Mouse (Mus musculus) heart, embryonic 12.5 days (tissue): ENCODE data around the gene Batf3. TPM values are rescaled to one million over a fixed set of nuclear protein-coding genes. Genes with fewer than 3 reads are reported as not detected.

ENCODE experiments used
- ATAC-seq: fragments of 200-750 bp; cut with Nextera tagmentation; 2 replicates; pipeline ENCODE4 v1.8.0; 2017; ENCODE audit warnings: moderate TSS enrichment, moderate library complexity; ENCODE audit not compliant: insufficient number of reproducible peaks, low FRiP score
- H3K27ac ChIP-seq: fragments of 300-500 bp; sonication (generic); 2 replicates; pipeline ENCODE4 v1.5.1; 2016; ENCODE audit warnings: mild to moderate bottlenecking, moderate library complexity; ENCODE audit not compliant: poor library complexity, severe bottlenecking
- H3K27me3 ChIP-seq: fragments of 300-500 bp; sonication (generic); replicated peaks from 2 replicates; pipeline ENCODE4 v1.6.1; 2016; ENCODE audit warnings: mild to moderate bottlenecking, moderate library complexity
- H3K36me3 ChIP-seq: fragments of 300-500 bp; sonication (generic); 2 replicates; pipeline ENCODE4 v1.6.1; 2016; ENCODE audit warnings: mild to moderate bottlenecking, moderate library complexity
- H3K4me1 ChIP-seq: fragments of 300-500 bp; sonication (generic); replicated peaks from 2 replicates; pipeline ENCODE4 v1.6.1; 2016; ENCODE audit warnings: mild to moderate bottlenecking
- H3K4me2 ChIP-seq: fragments of 300-500 bp; sonication (generic); 2 replicates; pipeline ENCODE4 v1.6.1; 2016; ENCODE audit warnings: mild to moderate bottlenecking, moderate library complexity
- H3K4me3 ChIP-seq: fragments of 300-500 bp; sonication (generic); 2 replicates; pipeline ENCODE4 v1.5.1; 2016; ENCODE audit warnings: mild to moderate bottlenecking
- H3K9ac ChIP-seq: fragments of 300-500 bp; sonication (generic); 2 replicates; pipeline ENCODE4 v1.6.1; 2016; ENCODE audit warnings: mild to moderate bottlenecking, moderate library complexity
- H3K9me3 ChIP-seq: fragments of 300-500 bp; sonication (generic); replicated peaks from 2 replicates; pipeline ENCODE4 v1.6.1; 2016; ENCODE audit warnings: mild to moderate bottlenecking, moderate library complexity
- WGBS: fragments of 180-500 bp; shearing (Covaris S2); methylation state at CpG from one replicate; pipeline ENCODE4 v1.1.7; 2016; 5-methylcytosine and 5-hydroxymethylcytosine counted together
- polyA plus RNA-seq: library from polyadenylated mRNA; unstranded; fragments of >200 nt; fragmentation: Nextera tagmentation; extraction: Ambion mirVana; gene quantifications from 2 replicates; pipeline ENCODE4 v1.2.1, GENCODE M21; 2016

Gene Batf3
- polyA plus RNA-seq, 1 experiment from 2014 or later, result 4.8 TPM

GRCm38 (mm10) chr1:191107306-191107705 lies 9.7 kb downstream of the Batf3 start:
- H3K27me3 ChIP-seq, result no peaks in the 10 kb centered on the region
- H3K27ac ChIP-seq, result no peak overlapping the region
- H3K4me2 ChIP-seq, result no peak overlapping the region
- no peaks in the 10 kb centered on the region for H3K36me3 ChIP-seq
- 61% methylated on average over 10 of the region's 10 CpGs for WGBS
- H3K4me3 ChIP-seq, result no peak overlapping the region
- H3K4me1 ChIP-seq, result peaks cover 20% of the 10 kb centered on the region
- no peaks in the 10 kb centered on the region for H3K9me3 ChIP-seq
- no peak overlapping the region for H3K9ac ChIP-seq
- ATAC-seq, result no peak

GRCm38 (mm10) chr1:191109907-191110306 lies 12.3 kb downstream of the Batf3 start:
- no peaks in the 10 kb centered on the region for H3K36me3 ChIP-seq
- H3K4me3 ChIP-seq, result no peak overlapping the region
- 84% methylated on average over 9 of the region's 9 CpGs for WGBS
- H3K9ac ChIP-seq, result no peak overlapping the region
- H3K27ac ChIP-seq, result no peak overlapping the region
- no peaks in the 10 kb centered on the region for H3K27me3 ChIP-seq
- H3K4me2 ChIP-seq, result no peak overlapping the region
- peaks cover 23% of the 10 kb centered on the region for H3K4me1 ChIP-seq
- ATAC-seq, result no peak
- H3K9me3 ChIP-seq, result no peaks in the 10 kb centered on the region

GRCm38 (mm10) chr1:191111146-191111545 lies 13.5 kb downstream of the Batf3 start:
- Histone ChIP-seq H3K27ac (no peak overlapping the region), H3K4me3 (no peak overlapping the region), H3K9me3 (no peaks in the 10 kb centered on the region), H3K36me3 (no peaks in the 10 kb centered on the region), H3K27me3 (no peaks in the 10 kb centered on the region), H3K4me1 (peaks cover 30% of the 10 kb centered on the region), H3K4me2 (no peak overlapping the region), H3K9ac (0 out of 2 replicates have a peak overlapping the region, but pooled peaks have one; percentile 8)
- 0 out of 2 replicates have a peak, but pooled peaks have one; percentile 22 for ATAC-seq
- 43% methylated on average over 8 of the region's 8 CpGs for WGBS

DNA sequence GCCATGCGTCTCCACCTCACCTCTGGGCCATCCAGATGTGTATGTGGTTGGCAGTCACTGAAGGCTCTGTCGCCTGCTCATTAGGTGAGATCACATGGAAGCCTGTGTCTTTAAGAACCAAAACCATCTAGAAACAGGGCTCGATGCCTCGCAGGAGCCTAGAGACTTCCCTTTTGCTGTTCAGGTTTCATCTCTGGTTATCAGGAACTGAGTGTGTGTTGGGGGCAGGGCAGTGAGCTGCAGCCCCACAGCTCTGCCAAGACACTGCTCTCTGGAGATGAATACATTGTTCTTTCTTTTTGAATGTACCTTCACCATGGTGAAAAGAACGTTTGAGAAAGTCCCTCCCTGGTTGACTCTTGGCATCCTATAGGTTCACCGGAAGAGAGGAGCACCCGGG lies 17.2 kb downstream of the Batf3 start:
- H3K27ac ChIP-seq, result no peak overlapping the region
- no peaks in the 10 kb centered on the region for H3K27me3 ChIP-seq
- H3K4me3 ChIP-seq, result no peak overlapping the region
- no peaks in the 10 kb centered on the region for H3K9me3 ChIP-seq
- H3K9ac ChIP-seq, result no peak overlapping the region
- ATAC-seq, result no peak
- 57% methylated on average over 7 of the region's 7 CpGs for WGBS
- H3K4me2 ChIP-seq, result no peak overlapping the region
- H3K4me1 ChIP-seq, result peaks cover 31% of the 10 kb centered on the region
- no peaks in the 10 kb centered on the region for H3K36me3 ChIP-seq

GRCm38 (mm10) chr1:191115514-191116238 lies 18.0 kb downstream of the Batf3 start:
- Histone ChIP-seq H3K4me2 (no peak overlapping the region), H3K36me3 (no peaks in the 10 kb centered on the region), H3K27me3 (no peaks in the 10 kb centered on the region), H3K27ac (no peak overlapping the region), H3K9ac (no peak overlapping the region), H3K4me3 (no peak overlapping the region), H3K9me3 (no peaks in the 10 kb centered on the region), H3K4me1 (peaks cover 28% of the 10 kb centered on the region)
- 65% methylated on average over 11 of the region's 11 CpGs for WGBS
- ATAC-seq, result no peak

DNA sequence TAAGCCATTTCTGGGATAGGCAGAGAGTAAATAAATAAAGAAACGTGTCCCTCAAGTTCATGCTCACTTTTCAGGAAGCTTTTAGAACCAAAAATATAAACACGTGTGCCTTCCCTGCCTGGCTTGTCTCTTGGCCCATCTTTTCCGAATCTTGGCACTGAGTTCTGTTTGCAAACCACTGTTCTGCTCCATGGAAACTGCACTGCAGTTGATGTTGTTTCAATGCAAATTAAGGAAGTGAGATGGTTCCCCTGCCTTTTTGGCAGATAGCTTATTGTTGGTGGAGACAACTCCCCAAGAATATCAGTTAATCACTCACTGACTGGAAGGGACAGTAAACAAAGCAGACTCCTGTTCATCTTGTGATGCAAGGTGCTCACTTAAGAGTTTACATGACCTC lies 25.1 kb downstream of the Batf3 start:
- H3K36me3 ChIP-seq, result no peaks in the 10 kb centered on the region
- no peaks in the 10 kb centered on the region for H3K9me3 ChIP-seq
- ATAC-seq, result no peak
- H3K4me2 ChIP-seq, result no peak overlapping the region
- 59% methylated on average over 3 of the region's 3 CpGs for WGBS
- peaks cover 9% of the 10 kb centered on the region; the same call in 1 of the 2 replicates for H3K4me1 ChIP-seq
- H3K9ac ChIP-seq, result no peak overlapping the region
- peaks cover 10% of the 10 kb centered on the region for H3K27me3 ChIP-seq
- no peak overlapping the region for H3K4me3 ChIP-seq
- no peak overlapping the region for H3K27ac ChIP-seq

DNA sequence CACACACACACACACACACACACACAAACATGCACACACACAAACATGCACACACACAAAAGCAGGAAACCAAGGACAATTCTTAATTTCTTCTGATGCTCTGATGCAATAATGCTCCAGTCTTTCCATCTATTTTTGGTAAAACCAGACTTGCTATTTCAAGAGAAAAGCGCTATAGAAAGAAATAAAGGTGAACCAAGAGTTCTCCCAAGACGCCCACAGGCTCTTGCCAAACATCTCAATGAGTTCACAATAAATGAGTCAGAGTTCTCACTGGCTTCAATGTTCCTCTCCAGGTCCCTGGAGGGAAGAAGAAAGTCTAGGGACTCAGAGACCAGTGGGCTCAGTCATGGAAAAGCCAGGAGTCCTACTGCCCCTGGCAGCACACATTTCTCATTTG lies 26.0 kb downstream of the Batf3 start:
- Histone ChIP-seq H3K36me3 (no peaks in the 10 kb centered on the region), H3K9me3 (no peaks in the 10 kb centered on the region), H3K27ac (no peak overlapping the region), H3K4me3 (no peak overlapping the region), H3K4me2 (no peak overlapping the region), H3K4me1 (peaks cover 9% of the 10 kb centered on the region; the same call in 1 of the 2 replicates), H3K9ac (no peak overlapping the region), H3K27me3 (peaks cover 10% of the 10 kb centered on the region)
- no peak for ATAC-seq
- 79% methylated on average over 2 of the region's 2 CpGs for WGBS

GRCm38 (mm10) chr1:191124288-191124687 lies 26.6 kb downstream of the Batf3 start:
- WGBS, result 58% methylated on average over 4 of the region's 4 CpGs
- Histone ChIP-seq H3K4me2 (no peak overlapping the region), H3K4me1 (peaks cover 4% of the 10 kb centered on the region; the same call in 1 of the 2 replicates), H3K9me3 (peaks cover 3% of the 10 kb centered on the region), H3K27ac (no peak overlapping the region), H3K4me3 (no peak overlapping the region), H3K27me3 (peaks cover 10% of the 10 kb centered on the region), H3K36me3 (no peaks in the 10 kb centered on the region), H3K9ac (no peak overlapping the region)
- ATAC-seq, result no peak

GRCm38 (mm10) chr1:191125811-191126638 lies 28.4 kb downstream of the Batf3 start:
- no peak overlapping the region for H3K27ac ChIP-seq
- H3K36me3 ChIP-seq, result no peaks in the 10 kb centered on the region
- peak overlapping the region; percentile 67 for H3K4me2 ChIP-seq
- peaks cover 4% of the 10 kb centered on the region for H3K4me1 ChIP-seq
- H3K27me3 ChIP-seq, result peaks cover 10% of the 10 kb centered on the region
- 0 out of 2 replicates have a peak overlapping the region, but pooled peaks have one; percentile 51 for H3K9ac ChIP-seq
- peak overlapping the region; percentile 38 for H3K4me3 ChIP-seq
- ATAC-seq, result peak; percentile 84
- 12% methylated on average over 38 of the region's 38 CpGs for WGBS
- H3K9me3 ChIP-seq, result peaks cover 8% of the 10 kb centered on the region

DNA sequence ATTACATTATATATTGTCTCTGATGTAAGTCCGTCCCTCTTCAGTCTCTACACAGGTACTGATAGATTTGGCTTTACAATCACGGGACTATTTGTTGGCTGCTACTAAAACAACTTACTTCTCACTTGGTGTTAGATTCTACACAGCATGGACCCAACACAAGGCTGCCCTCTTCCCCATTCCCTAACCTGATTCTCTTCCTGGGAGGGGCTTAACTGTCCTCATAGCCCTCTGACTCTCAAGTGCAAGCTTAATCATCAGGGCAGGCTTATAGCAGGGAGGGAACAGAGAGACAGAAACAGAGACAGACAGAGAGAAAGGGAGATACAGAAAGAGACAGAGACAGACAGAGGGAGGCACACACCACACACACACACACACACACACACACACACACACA lies 34.0 kb downstream of the Batf3 start:
- Histone ChIP-seq H3K9me3 (peaks cover 8% of the 10 kb centered on the region), H3K4me2 (no peak overlapping the region), H3K9ac (no peak overlapping the region), H3K36me3 (no peaks in the 10 kb centered on the region), H3K4me3 (no peak overlapping the region), H3K27ac (no peak overlapping the region), H3K27me3 (no peaks in the 10 kb centered on the region), H3K4me1 (peaks cover 16% of the 10 kb centered on the region; the same call in 1 of the 2 replicates)
- no peak for ATAC-seq
- WGBS, result 86% methylated on average over 2 of the region's 2 CpGs

DNA sequence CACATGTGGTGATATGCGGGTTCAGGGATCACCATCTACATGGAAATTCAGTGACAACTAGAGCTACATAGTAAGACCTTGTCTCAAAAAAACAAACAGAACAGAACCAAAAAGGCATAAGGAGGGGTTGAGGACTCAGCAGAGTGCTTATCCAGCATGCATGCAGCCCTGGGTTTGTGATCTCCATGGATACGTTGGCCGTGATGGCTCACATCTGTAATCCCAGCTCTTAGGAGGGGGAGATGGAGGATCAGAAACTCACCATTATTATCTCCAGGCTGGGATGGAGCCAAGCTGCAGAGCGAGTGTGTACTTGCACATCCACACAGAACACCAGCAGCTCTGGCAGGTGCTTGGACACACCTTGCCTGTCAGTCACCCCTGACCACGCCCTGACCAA lies 34.6 kb downstream of the Batf3 start:
- ATAC-seq, result no peak
- Histone ChIP-seq H3K4me3 (no peak overlapping the region), H3K4me2 (no peak overlapping the region), H3K9me3 (peaks cover 8% of the 10 kb centered on the region), H3K27ac (no peak overlapping the region), H3K27me3 (no peaks in the 10 kb centered on the region), H3K9ac (no peak overlapping the region), H3K4me1 (peaks cover 16% of the 10 kb centered on the region; the same call in 1 of the 2 replicates), H3K36me3 (no peaks in the 10 kb centered on the region)
- WGBS, result 67% methylated on average over 5 of the region's 5 CpGs
